ENCODE assay signal across 8 mouse cellular contexts in genomic region chr11:120086702-120087152, GRCm38 (mm10). TPM values are rescaled to one million over a fixed set of nuclear protein-coding genes. Genes with fewer than 3 reads are reported as not detected.
DNase-seq lines count a peak whose midpoint lies in the region; ATAC-seq and TF ChIP-seq lines count a peak whose summit lies in the region.

TSS of gene Cep131 (minus strand) at chr11:120086827.

- DNase-seq in gastrocnemius, adult 8-10 months (ENCODE audit: low spot score in 2 of 2), result peak; percentile 96 to 97
- DNase-seq in hindlimb bud, embryonic 11.5 days (ENCODE audit: extremely low spot score, low read depth, low spot score), result peak; percentile 83
- peak; percentile 86 to 98 for DNase-seq in left cerebral cortex, adult 8-10 months (ENCODE audit: low spot score in 2 of 2)
- peak; percentile 98 to 99 for DNase-seq in right cerebral cortex, postnatal 10 days (ENCODE audit: low spot score in 2 of 2)
- peak; percentile 96 for DNase-seq in urinary bladder, postnatal 25 days (ENCODE audit: low spot score)

- ATAC-seq in activated CD4-positive, CD25-positive, alpha-beta regulatory T cell, adult 4 months, result peak; percentile 100

- peaks cover 19% of the 10 kb centered on the region for H3K27me3 ChIP-seq in megakaryocyte, embryonic 14.5 days (replicated peaks)

- H3K4me1 ChIP-seq in cortical plate, adult 2 months (ENCODE audit: control insufficient read depth, insufficient read depth, low read length), result peaks cover 5% of the 10 kb centered on the region
- peaks cover 23% of the 10 kb centered on the region for H3K4me1 ChIP-seq in megakaryocyte, embryonic 14.5 days

- no peaks in the 10 kb centered on the region for H3K9me3 ChIP-seq in megakaryocyte, embryonic 14.5 days

- TF ChIP-seq CTCF in cortical plate, adult 2 months (IDR thresholded peaks at IDR 0.05; ENCODE audit: extremely low read depth, insufficient read depth, low read length), result no peak

- peak within 1 kb of the TSS; percentile 79 for H3K27ac ChIP-seq in cortical plate, adult 2 months (ENCODE audit: insufficient read depth, low read length)

- H3K36me3 ChIP-seq in megakaryocyte, embryonic 14.5 days (replicated peaks; ENCODE audit: low read length), result peaks cover 31% of the 10 kb centered on the region

- peak; percentile 43; the same call in 1 of the 2 replicates for TF ChIP-seq POLR2A in cortical plate, adult 2 months (IDR thresholded peaks at IDR 0.05; ENCODE audit: extremely low read depth, insufficient read depth, low read length)

- peak within 1 kb of the TSS; percentile 54 for H3K4me3 ChIP-seq in cortical plate, adult 2 months (ENCODE audit: insufficient read depth, low read length)
- peak within 1 kb of the TSS; percentile 96 for H3K4me3 ChIP-seq in megakaryocyte, embryonic 14.5 days (replicated peaks)

RNA-seq across cellular contexts. Expression of gene Cep131, which starts in this region (rescaled TPM):
- 1 to 10 TPM; 1.2 to 1.5 TPM for polyA plus RNA-seq in activated CD4-positive, CD25-positive, alpha-beta regulatory T cell, adult 4 months (2017; shearing (Covaris generic))
- polyA plus RNA-seq in cortical plate, adult 2 months (2012; rRNA removed), result 32.1 and 39.6 TPM in 2 replicates
- total RNA-seq in gastrocnemius, adult 8-10 months (2022), result 1 to 10 TPM; 5.0 to 9.2 (median 7.5) TPM
- 10 to 100 TPM; 29.8 to 37.4 (median 32.2) TPM for total RNA-seq in left cerebral cortex, adult 8-10 months (2022)
- 1.5 and 10.4 TPM in 2 replicates for polyA plus RNA-seq in megakaryocyte, embryonic 14.5 days (2012; ENCODE audit: insufficient read depth, low replicate concordance)

Comparison
In these comparisons a context has a peak if more than half of its experiments do, and no peak if none do; other contexts are left out.
1. Peak in every context shown above with its lines: DNase-seq, ATAC-seq, H3K4me3 ChIP-seq and H3K27ac ChIP-seq.